Mouse (Mus musculus): ENCODE results near the gene Emc8. TPM values are rescaled to one million over a fixed set of nuclear protein-coding genes. Genes with fewer than 3 reads are reported as not detected.

Emc8 gene
- total RNA-seq, 2 experiments from 2014 or later = 19.6 to 21.0 TPM

DNA sequence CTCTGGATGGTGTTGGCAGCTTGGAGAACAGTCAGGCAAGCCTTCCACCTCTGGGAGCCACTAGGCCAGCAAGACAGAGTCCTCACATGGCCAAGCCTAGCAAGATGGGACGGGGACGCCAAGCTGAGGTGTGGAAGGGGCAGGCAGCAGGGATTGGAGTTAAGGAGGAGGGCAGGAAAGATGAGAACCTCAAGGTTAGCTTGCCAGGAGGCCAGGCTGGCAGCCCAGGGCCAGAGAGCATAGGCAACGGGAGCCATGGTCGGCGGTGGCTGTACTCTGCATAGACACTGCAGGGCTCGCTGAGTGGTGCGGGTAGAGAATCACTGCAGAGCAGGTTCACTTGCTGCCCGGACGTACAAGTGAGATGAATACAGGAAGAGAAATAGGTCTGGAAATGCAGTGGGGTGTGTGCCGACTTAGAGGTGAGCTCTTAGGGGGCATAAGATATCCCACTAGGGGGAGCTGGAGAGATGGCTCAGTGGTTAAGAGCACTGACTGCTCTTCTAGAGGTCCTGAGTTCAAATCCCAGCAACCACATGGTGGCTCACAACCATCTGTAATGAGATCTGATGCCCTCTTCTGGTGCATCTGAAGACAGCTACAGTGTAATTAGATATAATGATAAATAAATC is 26.2 kb downstream of the Emc8 start:
- DNase-seq (ENCODE audit: low spot score) = peak; percentile 39

DNA sequence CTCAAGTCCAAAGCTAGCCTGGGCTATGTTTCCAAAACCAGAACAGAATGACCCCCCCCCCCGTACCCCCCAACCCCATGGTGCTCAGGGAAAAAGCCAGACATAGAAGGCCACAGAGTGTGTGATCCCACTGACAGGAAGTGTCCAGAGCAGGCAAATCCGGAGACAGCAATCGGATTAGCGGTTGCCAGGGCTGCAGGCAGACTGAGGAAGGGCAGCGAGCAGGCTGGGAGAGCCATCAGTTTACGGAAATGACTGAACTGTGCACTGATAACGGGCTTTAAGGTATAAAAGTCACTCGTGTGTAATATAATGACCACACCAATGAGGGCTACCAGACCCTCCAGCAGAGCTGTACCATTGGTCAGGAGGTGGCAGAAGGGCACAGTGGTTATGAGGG is 27.1 kb downstream of the Emc8 start:
- no peak for DNase-seq (ENCODE audit: low spot score)

DNA sequence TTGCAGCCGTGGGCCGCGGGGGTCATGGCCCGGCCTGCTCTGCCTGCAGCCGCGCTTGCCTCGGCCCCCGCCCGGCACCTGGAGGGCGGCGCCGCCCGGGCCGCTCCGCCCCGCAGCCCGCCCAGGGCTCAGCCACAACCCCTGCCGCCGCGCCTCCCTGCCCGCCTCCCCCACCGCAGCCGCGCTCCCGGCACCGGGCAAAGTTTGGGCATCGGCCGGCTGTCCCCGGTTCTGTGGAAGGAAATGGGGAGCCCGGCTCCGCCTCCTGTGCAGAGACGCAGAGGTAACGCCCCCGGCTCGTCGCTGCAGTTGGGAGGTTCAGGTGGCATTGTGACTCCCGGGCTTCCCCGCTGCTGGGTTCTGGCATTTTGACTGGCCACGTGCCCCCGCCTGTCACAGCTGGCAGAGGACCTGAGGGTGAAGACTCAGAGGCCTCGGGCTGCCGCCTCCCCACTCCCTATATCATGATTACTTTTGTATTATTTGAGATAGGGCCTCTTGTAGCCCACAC is 34.0 kb downstream of the Emc8 start:
- peak; percentile 56 for DNase-seq (ENCODE audit: low spot score)

DNA sequence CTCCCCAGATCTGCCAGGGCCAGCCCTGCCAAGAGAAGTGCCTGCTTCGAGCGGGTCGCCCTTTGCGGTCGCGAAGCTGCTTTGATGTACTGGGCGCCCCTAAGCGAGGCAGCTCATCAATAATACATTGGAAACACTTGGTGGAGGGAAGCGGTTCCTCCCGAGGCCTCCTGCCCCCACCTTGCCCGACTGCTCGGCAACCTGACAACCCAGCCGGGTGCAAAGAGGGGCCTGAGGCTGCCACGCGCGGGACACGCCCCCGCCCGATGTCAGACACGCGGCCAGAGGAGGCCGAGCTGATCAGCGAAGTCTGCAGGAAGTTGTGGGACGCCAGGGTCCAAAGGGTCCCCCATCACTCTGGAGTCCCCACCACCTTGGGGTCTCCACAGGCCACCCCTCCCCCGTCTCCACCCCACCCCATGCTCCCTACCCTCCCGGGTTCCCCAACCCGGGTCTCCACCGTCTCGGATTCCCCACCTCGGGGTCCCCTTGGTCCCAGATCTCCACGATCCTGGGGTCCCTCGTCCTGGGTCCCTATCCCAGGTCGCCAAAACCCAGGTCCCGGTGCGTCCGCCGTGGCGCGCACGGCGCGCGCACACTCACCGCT is 34.6 kb downstream of the Emc8 start:
- no peak for DNase-seq (ENCODE audit: low spot score)

DNA sequence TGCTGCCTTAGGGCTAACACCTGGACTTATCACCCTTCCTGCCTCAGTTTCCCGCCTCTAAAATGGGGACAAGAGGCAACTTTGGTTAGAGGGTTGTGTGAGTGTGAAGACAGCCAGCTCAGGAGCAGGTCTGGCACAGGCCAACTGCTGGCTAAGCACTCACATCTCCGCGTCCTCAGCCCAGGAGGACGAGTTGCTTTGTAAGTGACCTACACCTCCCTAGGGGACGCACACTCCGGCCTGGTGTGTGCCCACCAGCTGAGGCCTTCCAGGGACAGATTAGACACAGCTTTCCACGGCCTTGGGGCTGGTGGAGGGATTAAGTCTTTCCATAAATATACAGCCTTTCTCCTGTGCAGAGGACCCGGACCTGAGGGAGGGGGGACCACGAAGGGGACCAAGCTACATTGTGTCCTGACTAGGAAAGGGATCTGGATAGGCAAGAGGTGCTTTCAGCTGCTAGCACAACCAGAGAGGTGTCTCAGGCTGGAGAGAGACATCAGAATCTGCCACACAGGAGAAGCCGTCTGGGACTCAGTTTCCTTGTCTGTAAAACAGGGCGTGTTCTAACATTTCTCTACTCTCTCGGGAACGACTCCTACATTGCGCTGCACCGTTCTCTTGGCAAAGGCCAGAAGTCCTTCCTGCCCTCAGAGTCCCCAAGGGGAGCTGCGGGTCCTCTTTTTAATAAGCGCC is 35.3 kb downstream of the Emc8 start:
- no peak for DNase-seq (ENCODE audit: low spot score)

DNA sequence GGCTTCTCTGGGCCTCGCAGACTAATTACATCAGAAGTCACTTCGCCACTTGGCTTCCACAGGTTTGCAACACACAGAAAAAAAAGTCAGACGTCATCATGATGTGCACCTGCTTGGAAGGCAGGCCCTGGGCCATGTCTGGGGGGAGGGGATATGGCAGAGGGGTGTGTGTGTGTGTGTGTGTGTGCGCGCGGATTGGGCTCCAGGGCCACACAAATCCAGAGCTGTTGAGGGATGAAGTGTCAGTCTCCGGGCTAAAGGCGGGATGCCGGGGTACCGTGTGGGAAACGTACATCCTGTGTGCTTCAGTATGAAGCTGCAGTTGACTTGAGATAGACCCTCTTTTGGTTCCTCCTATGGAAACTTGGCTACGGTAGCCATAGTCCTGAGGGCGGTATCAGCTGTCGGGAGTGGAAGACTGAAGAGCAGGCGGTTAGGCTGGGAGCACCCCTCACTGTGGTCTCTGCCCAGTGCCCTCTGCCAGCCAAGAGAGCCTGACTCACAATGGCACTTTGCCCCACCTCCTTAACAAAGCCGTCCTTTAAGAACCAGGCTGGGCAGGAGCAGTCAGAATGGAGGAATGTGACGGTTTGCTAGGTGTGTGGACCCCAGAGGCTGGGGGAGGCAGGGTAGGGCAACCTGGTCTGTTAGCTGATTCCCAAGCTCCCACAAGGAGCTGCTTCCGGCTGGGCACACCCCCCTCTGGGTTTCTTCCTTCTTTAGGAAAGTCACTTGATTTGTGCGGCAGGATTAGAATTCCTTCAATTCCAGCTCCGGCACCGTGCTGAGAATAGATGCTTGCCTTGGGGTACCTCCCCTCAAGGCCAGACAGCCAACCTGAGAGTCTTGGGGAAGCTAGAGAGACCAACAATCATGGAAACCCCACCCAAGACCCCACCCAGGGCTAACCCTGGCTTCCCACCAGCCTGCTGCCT is 36.7 kb downstream of the Emc8 start:
- no peak for DNase-seq (ENCODE audit: low spot score)

DNA sequence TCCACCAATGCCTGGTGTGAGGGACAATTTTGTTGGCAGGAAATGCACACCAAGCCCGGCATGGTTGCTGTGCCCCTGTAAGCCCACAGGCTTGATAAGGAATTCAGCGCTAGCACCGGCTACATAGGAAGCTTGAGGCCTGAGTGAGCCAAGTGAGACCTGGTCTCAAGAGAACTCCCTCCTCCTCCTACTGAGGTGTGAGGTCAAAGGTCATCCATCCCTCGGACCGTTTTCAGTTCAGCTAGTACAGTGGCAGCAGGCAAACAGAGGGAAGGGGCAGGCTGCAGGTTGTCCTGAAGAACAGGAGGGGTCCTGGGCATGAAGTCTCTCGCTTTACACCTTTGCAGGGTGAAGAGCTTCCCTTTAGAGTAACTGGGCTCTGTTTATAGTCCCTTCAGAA is 37.5 kb downstream of the Emc8 start:
- DNase-seq (ENCODE audit: low spot score) = no peak

DNA sequence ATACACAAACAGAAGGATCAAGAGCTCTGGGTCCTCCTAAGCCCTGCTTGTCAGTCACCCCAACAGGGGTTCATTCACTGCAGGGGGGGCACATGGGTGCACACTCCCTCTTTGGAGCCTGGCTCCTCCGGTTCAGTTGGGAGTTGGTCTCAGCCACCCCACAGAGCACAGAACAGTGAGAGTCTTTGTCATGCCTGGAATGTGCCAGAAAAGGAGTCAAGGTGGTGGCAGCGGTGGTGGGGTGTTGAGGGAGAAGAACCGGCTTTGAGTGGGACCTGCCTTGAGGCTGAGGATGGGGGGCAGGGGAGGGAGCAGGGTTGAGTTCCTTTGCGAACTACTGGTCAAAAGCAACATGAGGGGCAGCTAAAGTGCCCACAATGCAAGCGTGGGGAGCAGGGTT is 38.3 kb downstream of the Emc8 start:
- DNase-seq (ENCODE audit: low spot score) = no peak

DNA sequence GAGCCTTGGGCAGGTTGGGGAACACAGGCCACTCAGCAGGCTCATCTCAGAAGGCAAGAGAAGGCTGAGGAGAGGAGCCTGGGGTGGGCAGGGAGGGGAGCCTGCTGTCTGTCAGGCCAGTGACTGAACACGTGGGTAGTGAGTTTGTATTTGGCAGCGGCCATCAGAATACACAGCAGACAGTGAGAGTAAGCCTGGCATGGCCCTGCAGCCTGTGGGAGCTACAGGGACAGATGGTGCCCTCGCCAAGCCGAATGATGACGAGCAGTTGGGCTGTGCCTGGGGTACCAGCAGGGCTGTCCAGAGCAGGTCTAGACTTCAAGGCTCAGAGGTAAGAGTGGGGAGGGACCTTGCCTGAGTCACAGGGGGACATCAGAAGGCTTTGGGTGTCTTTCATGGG is 41.1 kb downstream of the Emc8 start:
- no peak for DNase-seq (ENCODE audit: low spot score)

DNA sequence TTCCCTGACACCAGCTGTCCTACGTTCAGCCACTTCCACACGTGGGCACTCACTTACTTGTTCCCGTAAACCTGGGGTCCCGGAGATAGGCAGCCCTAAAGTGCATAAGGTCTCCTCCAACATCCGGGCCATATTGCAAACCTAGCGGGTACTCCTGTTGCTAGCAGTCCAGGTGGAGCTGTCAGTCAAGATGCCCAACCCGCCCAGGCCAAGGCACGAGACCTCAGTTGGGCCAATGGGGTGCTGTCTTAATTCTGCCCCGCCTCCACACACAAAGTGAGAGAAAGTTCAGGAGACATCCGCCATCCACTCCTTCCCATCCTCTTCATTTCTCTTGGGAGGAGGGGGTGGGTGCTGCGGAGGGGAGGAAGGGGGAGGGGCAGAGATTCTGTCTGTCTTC is 41.9 kb downstream of the Emc8 start:
- no peak for DNase-seq (ENCODE audit: low spot score)

DNA sequence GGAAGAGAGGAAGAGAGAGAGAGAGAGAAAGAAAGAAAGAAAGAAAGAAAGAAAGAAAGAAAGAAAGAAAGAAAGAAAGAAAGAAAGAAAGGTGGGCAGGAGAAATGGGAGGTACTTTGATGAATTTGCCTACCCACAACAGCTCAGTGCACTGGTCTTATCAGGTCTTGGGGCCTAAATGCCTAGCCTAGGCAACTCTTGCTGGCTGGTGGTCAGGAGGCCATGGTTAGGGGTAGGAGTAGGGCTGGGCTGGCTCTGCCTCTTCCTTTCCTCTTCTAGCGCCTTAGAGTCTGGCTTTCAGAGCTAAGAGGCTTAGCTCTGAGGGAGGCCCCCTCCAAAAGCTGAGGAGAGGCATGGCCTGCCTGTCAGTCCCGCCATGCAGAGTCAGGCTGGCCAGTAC is 44.8 kb downstream of the Emc8 start:
- DNase-seq (ENCODE audit: low spot score) = no peak

DNA sequence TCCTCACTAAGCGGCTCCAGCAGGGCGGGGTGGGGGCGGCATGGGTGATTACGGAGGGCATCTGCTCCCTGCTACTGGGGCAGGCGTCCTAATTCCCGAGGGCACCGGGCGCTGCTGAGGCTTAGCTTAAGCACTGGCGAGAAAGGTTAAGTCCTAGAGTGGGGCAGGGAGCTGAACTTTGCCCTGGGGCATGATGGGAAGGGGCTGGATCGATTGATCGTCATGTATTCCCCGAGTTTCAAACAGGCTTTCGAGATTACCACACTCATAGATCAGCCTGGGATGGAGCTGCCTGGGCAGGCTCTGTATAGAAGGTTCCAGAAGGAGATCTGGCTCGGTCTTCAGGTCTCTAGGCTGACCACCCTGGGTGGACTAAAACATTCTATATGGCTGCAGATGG is 46.2 kb downstream of the Emc8 start:
- no peak for DNase-seq (ENCODE audit: low spot score)

DNA sequence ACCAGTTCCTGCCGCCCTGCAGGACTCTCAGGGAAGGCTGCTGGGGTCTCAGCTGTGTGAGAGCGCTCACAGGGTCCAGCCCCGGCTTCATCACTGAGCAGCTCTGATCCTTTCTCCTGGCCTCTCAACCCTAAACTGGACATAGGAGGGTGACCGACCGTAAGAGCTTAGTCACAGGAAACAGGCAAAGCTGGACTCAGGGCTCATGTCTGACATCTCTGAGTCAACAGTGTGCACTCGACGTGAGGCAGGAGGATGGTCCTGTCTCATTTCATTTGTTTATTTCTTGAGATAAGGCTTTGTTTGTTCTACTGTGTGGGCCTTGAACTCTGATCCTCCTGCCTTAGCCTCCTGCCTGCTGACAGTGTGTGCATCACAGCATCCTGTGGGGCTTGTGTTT is 47.9 kb downstream of the Emc8 start:
- DNase-seq (ENCODE audit: low spot score) = no peak

DNA sequence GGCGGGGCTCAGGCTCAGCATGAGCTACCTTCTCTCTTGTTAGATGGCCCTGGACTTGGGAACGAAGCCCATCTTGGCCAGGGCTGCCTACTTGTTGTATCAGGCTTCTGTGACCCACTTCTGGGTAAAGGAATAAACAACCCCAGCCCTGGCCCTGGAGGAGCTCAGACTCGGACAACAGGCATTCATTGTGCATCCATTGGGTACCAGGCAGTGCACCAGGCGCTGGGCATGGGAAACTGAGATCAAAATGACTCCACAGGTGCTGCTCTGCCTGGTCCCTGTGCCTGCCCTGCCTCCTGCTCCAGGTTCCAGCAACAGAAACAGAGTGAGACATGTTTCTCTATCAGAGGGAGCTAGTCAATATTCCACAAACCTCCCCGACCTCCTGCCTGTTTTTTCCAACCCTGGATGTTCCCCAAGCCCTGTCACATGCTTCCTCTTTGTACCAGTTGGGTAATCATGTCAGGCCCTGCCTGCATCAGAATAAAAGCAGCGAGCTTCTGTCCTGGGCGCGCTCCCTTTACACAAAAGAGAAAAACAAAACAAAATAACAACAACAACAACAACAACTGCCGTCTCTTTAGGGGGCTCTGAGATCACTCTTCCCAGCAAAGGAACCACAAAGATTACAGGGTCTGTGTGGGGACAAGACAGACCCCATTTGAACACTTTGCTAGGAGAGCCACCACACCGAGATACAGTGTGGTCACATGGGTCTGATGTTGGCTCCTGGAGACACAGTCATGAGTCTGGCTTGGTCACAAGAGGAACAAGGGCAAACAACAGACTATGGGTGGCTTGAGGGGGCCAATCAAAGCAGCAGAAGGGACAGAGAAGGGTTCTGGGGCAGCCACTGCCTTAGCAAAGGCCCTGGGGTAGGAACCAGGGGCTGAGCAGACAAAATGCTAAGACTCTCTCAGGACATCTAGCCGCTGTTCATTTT is 48.9 kb downstream of the Emc8 start:
- DNase-seq (ENCODE audit: low spot score) = no peak

DNA sequence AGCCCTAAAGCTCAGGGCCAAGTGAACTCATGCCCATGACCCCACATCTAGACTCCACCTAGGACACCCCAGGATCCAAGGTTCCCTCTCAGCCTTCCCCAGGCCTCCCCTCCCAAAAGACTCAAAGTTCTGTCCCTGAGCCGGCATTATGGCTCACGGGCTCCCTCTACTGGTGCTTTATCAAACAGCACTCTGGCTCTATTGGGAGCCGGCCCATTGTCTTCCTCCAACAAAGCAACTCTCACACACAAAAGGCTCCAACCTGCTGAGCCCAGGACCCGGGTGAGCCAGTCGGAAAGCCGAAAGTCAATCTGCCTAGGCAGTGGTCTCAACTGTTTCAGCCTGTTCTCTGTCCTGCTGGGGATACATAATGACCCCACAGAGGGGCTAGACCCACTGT is 50.3 kb downstream of the Emc8 start:
- peak; percentile 54 for DNase-seq (ENCODE audit: low spot score)

DNA sequence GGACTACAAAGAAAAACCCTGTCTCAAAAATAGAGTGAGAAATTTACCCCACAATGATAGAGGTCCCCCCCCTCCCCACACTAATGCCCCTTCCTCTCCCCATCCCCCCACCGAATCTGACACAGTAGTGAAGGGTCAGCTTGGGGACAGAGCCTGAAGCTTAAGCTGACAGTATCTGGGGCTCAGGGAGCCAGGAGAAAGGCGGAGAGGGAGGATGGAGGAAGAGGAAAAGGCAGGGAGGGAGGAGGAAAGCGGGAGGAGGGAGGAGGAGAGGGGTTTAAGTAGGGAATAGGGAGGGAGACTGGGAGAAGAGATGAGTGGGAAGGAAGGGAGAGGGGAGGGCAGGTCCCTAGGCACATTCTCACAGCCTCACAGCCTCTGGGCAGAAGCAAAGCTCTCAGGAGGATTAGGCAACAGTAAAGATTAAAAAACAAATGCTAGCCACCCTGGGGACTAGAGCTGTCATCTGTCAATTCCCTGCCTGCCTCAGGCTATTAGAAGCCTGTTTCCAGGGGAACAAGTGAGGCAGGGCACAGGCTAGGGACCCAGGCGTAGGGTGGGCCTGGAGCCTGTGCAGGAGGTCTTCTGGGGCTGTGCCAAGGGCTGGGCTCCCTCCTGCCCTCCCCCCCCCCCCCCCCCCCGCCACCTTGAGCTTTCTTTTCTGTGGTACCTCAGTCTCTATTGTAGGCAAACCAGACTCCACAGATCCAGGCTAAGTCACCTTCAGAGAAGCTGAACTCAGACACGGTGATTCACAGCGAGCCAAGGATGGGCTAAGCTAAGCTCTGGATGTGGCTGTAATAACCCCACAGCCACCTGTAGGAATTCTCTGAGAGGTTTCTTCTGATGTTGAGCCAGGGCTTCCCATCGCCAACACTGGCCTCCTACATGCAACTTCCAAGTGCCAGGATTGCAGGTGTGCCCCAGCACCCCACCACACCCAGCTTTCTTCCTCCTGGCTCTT is 51.4 kb downstream of the Emc8 start:
- DNase-seq (ENCODE audit: low spot score) = no peak

DNA sequence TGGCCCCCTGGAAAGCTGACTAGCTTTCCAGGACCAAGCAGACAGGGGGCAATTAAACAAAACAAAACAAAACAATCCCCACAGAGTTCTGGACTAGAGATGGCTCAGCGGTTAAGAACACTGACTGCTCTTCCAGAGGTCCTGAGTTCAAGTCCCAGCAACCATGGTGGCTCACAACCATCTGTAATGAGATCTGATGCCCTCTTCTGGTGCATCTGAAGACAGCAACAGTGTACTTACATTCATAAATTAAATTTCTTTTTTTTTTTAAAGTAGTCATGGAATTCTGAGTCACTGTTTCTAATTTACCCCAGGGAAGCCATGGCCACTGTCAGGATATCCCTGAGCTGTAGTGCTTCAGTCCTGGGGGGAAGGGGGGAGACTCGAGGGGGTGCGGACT is 53.9 kb downstream of the Emc8 start:
- DNase-seq (ENCODE audit: low spot score) = no peak

DNA sequence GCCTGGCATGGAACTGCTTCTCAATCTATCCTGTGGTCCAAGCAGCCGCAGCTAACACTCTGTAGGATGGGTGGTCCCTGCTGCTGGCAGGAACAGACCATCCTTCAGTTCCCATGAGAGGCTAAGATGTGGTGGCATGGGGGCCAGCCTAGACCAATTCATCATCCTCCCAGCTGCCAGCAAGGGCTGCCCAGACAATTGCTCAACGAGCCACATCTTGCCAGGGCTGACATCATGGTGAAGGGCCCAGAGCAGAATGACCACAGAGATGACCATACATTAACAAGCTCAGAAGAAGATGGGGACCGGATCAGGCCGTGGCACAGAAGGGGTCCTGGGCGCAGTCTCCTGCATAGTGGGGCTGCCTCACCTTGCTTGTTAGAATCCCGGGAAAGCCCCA is 57.5 kb downstream of the Emc8 start:
- DNase-seq (ENCODE audit: low spot score) = no peak

DNA sequence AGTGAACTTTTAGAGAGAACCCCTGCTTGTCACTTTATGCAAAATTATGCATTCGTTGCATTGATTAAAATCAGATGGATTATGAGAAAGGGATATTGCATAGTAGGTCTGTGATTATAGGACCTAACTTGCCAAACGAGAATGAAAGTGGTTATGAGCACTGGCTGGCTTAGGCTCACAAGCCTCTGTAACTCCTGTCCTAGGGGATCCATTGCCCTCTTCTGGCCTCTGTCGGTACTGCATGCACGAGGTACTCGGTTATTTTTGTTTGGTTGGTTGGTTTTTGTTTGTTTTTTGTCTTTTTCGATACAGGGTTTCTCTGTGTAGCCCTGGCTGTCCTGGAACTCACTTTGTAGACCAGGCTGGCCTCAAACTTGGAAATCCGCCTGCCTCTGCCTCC is 60.5 kb downstream of the Emc8 start:
- peak; percentile 77 for DNase-seq (ENCODE audit: low spot score)

DNA sequence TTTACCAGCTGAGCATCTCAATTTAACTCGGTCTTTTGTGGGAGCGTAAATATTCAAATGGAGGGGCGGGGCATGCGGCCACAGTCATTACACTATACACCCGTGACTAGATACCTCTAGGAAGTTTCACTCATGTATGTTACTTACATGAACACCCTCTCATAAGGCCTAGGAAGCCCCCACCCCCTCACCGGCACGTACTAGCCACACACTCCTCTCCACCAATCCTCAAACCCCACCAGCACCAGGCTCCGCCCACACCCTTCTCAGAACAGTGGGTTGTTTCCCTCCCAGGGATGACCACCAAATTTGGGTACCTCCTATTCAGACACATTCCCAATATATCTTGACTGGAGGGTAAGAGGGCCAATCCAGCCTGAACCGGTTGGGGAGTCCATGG is 60.9 kb downstream of the Emc8 start:
- DNase-seq (ENCODE audit: low spot score) = no peak
